Mouse (Mus musculus) CD4-positive, CD25-positive, alpha-beta regulatory T cell, adult 4 months (primary cell): ENCODE measurements around the gene Cyp4a30b. TPM values are rescaled to one million over a fixed set of nuclear protein-coding genes. Genes with fewer than 3 reads are reported as not detected.
"Not testable (repeated sequence)": the region's sequence is repeated elsewhere in the genome, so short reads cannot be mapped to it uniquely, and the experiment has no call there.

Experiments used
- ATAC-seq: one replicate; pipeline ENCODE4 v1.8.0; 2017
- polyA plus RNA-seq, 2 experiments: library from polyadenylated mRNA; unstranded; fragments of 100-300 nt; shearing (Covaris generic); gene quantifications; one replicate each; pipeline ENCODE4 v1.2.1; 2017

Gene Cyp4a30b
- polyA plus RNA-seq = not detected

DNA sequence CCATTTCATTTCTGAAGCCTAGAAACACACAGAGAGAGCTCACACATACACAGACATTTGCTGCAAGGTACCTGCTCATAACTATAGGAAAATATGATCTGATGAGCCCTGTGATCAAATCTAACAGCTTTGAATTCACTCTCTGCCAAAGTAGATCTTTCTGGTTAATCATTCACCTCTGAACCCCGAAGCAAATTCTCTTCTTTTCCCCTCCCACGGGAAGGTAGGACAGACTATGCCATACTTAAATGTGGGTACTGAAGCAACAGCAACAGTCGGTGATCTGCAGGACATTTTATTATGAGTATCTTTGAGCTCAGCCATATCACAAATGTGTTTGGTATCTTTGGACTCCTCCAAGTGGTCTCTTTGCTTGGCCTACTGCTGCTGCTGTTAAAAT, at the start of gene Cyp4a30b:
Gene Cyp4a30b, plus strand, starts transcription at position 301 of the 400 bp plus-strand sequence.
- no peak for ATAC-seq

GRCm38 (mm10) chr4:115411324-115411723, 41.1 kb upstream of the Cyp4a30b start, which contains the start of gene Cyp4a12b:
Gene Cyp4a12b (plus strand): TSS chr4:115411624.
- ATAC-seq = not testable (repeated sequence)

- ATAC-seq = no peak
Observed at GRCm38 (mm10) chr4:115450577-115451137, 1.7 kb upstream of the Cyp4a30b start.

DNA sequence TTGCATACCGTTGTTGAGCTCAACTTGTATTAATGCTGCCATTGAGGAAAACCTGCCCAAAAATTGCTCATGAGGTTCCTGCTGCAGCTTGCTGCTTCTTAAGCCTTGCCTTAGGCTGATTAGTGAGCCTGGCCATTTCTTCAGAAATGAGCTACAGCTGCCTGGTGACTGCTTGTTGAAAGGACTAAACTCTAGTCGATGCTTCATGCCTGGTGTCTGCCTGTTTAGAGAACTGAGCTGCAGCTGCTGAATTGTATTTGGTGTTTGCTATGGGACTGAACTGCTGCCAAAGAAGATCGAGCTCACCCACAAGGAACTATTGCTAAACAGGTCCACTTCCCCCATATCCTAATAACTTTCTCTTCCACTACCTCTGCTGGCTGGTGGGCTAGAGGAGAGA, 21.2 kb downstream of the Cyp4a30b start:
- not testable (repeated sequence) for ATAC-seq

DNA sequence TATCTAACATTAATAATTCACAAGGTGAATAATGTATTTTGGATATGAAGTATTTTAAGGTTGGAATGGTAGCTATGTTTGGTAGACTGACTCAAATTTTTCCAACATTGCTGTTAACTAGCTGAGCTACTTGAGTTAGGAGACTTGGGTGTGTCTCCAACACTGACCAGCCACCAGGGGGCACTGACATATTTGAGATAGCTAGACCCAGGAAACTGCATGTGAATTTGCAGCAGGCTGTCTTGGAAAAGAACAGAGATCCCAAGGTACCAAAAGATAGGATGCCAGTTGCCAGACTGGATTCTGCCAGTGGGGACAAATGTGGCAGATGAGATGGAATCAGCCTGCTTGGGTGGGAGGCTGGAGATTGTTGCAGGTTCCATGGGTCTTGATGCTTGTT, 23.6 kb downstream of the Cyp4a30b start:
- ATAC-seq = not testable (repeated sequence)

GRCm38 (mm10) chr4:115481006-115481652, 28.7 kb downstream of the Cyp4a30b start:
- no peak for ATAC-seq

DNA sequence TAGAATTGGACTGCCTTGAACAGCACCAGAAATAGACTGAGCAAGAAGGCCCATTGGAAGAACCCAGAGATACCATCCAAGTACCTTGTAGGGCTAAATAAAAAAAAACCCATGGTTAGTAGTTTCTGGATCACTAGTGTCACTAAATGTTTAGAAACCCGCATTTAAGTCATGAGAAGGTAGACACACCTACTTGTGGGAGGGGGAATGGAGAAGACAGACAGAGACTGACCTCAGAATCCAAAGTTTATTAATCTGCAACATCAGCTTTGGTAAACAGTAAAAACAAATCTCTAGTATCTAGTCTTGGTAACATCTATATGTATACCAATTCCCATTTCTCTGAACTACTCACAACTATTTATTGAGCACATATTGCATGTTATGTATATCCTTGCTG, 43.6 kb downstream of the Cyp4a30b start, which contains the start of gene Cyp4a14:
Gene Cyp4a14, minus strand, starts transcription at position 142 of the 400 bp plus-strand sequence.
- no peak for ATAC-seq

DNA sequence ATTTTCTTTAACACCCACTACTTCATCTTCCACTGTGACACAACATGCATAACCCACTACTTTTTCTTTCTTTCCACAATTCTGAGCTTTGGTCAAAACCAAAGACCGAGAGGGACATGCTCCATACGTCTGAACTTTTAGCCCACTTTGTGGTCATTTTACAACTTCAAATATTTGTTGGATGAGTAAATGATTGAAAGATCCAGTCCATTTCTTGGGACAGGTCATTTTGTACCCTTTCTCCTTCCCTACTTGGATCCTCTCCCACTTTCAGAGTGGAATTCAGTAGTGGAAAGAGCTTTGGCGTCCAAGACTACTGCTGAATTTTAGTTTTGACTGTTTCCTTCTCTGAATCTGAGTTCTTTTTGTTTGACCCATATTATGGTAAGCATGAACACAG, 45.1 kb downstream of the Cyp4a30b start:
- no peak for ATAC-seq

DNA sequence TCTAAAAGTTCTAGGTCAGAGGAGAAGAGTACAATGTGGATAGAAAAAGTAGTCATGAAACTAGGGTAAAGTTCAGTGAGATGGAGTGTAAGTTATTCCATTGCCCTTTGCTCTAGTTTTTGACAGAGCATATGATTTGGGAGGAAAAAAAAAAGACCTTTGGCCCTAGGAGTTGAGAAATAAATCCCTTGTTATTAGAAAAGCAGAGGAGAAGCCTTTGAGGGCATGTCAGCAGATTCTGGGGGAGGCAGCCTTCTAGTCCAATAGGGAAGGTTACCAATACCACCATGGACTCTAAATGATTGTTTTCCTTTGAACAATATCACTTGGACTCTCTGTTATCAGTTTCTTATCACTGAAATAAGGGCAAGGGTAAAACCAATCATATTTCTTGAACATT, 61.6 kb downstream of the Cyp4a30b start:
- ATAC-seq = not testable (repeated sequence)

DNA sequence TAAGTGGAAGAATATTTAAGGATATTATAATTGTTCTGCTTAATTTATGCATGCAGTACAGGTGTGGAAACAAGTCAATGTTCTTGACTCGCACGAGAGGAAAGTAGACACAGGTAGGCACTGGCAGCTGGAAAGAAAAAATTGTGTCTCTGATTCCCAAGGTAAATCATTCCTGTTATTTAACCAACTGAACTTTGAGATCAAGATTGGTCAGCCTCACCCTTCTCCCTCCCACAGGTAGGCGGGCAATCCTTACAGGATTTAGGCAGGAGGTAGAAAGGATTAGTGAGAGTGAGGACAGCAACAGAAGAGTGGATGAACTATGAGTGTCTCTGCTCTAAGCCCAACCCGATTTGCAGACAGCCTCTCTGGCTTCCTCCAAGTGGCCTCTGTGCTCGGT, 65.6 kb downstream of the Cyp4a30b start, which contains the start of gene Cyp4a10:
Gene Cyp4a10, plus strand, starts transcription at position 265 of the 400 bp plus-strand sequence.
- ATAC-seq = not testable (repeated sequence)

DNA sequence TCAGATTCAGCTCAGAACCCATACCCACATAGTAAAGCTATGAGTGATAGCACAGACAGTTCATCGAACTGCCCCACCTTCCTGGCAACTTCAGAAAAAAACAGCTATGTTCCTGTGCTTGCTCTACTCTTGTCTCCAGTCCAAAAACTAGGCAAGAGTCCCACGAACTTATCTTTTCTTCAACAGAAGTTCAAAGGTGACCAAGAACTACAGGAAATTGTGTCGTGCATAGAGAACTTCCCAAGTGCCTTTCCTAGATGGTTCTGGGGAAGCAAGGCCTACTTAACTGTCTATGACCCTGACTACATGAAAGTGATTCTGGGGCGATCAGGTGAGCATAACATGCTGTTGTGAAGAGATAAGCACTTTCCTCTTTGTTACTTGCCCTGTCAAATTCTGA, 67.0 kb downstream of the Cyp4a30b start:
- ATAC-seq = no peak

Other genes with a start within 250 kb of the Cyp4a30b start
- gene Cyp4a29, start 210.5 kb upstream of the Cyp4a30b start, polyA plus RNA-seq = not detected
- not detected for gene Cyp4a12a, start 153.6 kb upstream of the Cyp4a30b start, polyA plus RNA-seq
- not detected for gene Cyp4a12b, start 41.0 kb upstream of the Cyp4a30b start, polyA plus RNA-seq
- not detected for gene Cyp4a14, start 43.5 kb downstream of the Cyp4a30b start, polyA plus RNA-seq
- not detected for gene Cyp4a10, start 65.7 kb downstream of the Cyp4a30b start, polyA plus RNA-seq
- gene Cyp4a31, start 111.0 kb downstream of the Cyp4a30b start, polyA plus RNA-seq = not detected
- not detected for gene Cyp4a32, start 148.4 kb downstream of the Cyp4a30b start, polyA plus RNA-seq
- not detected for gene Cyp4b1, start 195.1 kb downstream of the Cyp4a30b start, polyA plus RNA-seq